Mouse (Mus musculus) CH12.LX (cell line): ENCODE data around the gene Pick1. TPM values are rescaled to one million over a fixed set of nuclear protein-coding genes. Genes with fewer than 3 reads are reported as not detected.

Experiments used
- DNase-seq: peaks from one replicate; pipeline ENCODE4 v3.0.0-alpha.2; 2013; ENCODE audit errors: extremely low read depth
- H3K27ac ChIP-seq: 2 replicates; pipeline ENCODE4 v1.5.1; 2012; ENCODE audit warnings: low read depth, mild to moderate bottlenecking, control low read depth, moderate library complexity; ENCODE audit not compliant: insufficient read depth
- H3K27me3 ChIP-seq: replicated peaks from 2 replicates; pipeline ENCODE3; 2012; ENCODE audit warnings: inconsistent platforms
- H3K36me3 ChIP-seq, 2 experiments: replicated peaks in 1 of 2; 2 replicates each; pipeline versions ENCODE3 to v1.6.1; 2012; ENCODE audit warnings: inconsistent platforms in 1 of 2, low read length in 1 of 2, mild to moderate bottlenecking in 1 of 2, mixed read lengths in 1 of 2, moderate library complexity in 1 of 2; ENCODE audit not compliant: control insufficient read depth in 1 of 2, insufficient read depth in 1 of 2
- H3K4me1 ChIP-seq, 2 experiments: 2 replicates each; pipeline ENCODE4 v1.6.1; 2012; ENCODE audit warnings: inconsistent platforms in 1 of 2, moderate library complexity in 1 of 2; ENCODE audit not compliant: insufficient read depth in 2 of 2, control insufficient read depth in 1 of 2
- H3K4me2 ChIP-seq: 2 replicates; pipeline ENCODE4 v1.6.1; 2012; ENCODE audit warnings: low read depth, mild to moderate bottlenecking, control low read depth; ENCODE audit not compliant: poor library complexity, insufficient read depth, severe bottlenecking
- H3K4me3 ChIP-seq, 3 experiments: fragments of 150-350 bp in 1 of 3; sonication (generic) in 1 of 3; replicated peaks in 1 of 3; 2 replicates each; pipeline versions ENCODE3 to v1.5.1; 2011 to 2012; ENCODE audit warnings: low read depth in 2 of 3, low read length in 2 of 3, mild to moderate bottlenecking in 2 of 3, moderate library complexity in 2 of 3, control low read depth in 1 of 3, improper control_type of control experiment in 1 of 3, inconsistent platforms in 1 of 3, mixed read lengths in 1 of 3; ENCODE audit not compliant: poor library complexity in 1 of 3
- H3K79me2 ChIP-seq: replicated peaks from 2 replicates; pipeline ENCODE4 v1.6.1; 2012; ENCODE audit warnings: mild to moderate bottlenecking, moderate library complexity; ENCODE audit not compliant: control insufficient read depth, poor library complexity, insufficient read depth, severe bottlenecking; ENCODE audit errors: extremely low read depth
- H3K9ac ChIP-seq: 2 replicates; pipeline ENCODE4 v1.6.1; 2012; ENCODE audit warnings: low read depth, mild to moderate bottlenecking, control low read depth, moderate library complexity; ENCODE audit not compliant: insufficient read depth
- H3K9me3 ChIP-seq: replicated peaks from 2 replicates; pipeline ENCODE3; 2012; ENCODE audit warnings: low read length, inconsistent platforms, mixed read lengths
- BHLHE40 ChIP-seq: IDR thresholded peaks from 2 replicates; pipeline ENCODE4 v1.6.1; 2011; ENCODE audit warnings: mild to moderate bottlenecking, low read depth, low read length, improper control_type of control experiment
- EP300 ChIP-seq: IDR thresholded peaks from 2 replicates; pipeline ENCODE4 v1.6.1; 2011; ENCODE audit warnings: low read length, improper control_type of control experiment
- ETS1 ChIP-seq: conservative IDR thresholded peaks from 2 replicates; pipeline ENCODE4 v1.6.1; 2012; ENCODE audit warnings: low read depth, mild to moderate bottlenecking, inconsistent platforms, low read length, improper control_type of control experiment, moderate library complexity
- HCFC1 ChIP-seq: IDR thresholded peaks from 2 replicates; pipeline ENCODE4 v1.6.1; 2012; ENCODE audit warnings: low read depth, mild to moderate bottlenecking, inconsistent platforms, low read length, improper control_type of control experiment
- IRF4 ChIP-seq: IDR thresholded peaks from 2 replicates; pipeline ENCODE4 v1.6.1; 2014; ENCODE audit warnings: low read depth, mild to moderate bottlenecking, inconsistent platforms, low read length, improper control_type of control experiment
- KAT2A ChIP-seq: IDR thresholded peaks from 2 replicates; pipeline ENCODE4 v1.6.1; 2012; ENCODE audit warnings: low read length, improper control_type of control experiment, inconsistent platforms; ENCODE audit not compliant: insufficient replicate concordance
- MAFK ChIP-seq: IDR thresholded peaks from 2 replicates; pipeline ENCODE4 v1.6.1; 2011; ENCODE audit warnings: low read length, improper control_type of control experiment; ENCODE audit not compliant: insufficient replicate concordance
- MEF2A ChIP-seq: IDR thresholded peaks from 2 replicates; pipeline ENCODE4 v1.6.1; 2014; ENCODE audit warnings: low read depth, mild to moderate bottlenecking, inconsistent platforms, low read length, improper control_type of control experiment, borderline replicate concordance
- MXI1 ChIP-seq: IDR thresholded peaks from 2 replicates; pipeline ENCODE4 v1.6.1; 2011; ENCODE audit warnings: mild to moderate bottlenecking, low read depth, low read length, improper control_type of control experiment
- NRF1 ChIP-seq: IDR thresholded peaks from 2 replicates; pipeline ENCODE4 v1.6.1; 2014; ENCODE audit warnings: low read depth, mild to moderate bottlenecking, inconsistent platforms, low read length, improper control_type of control experiment, moderate library complexity
- PAX5 ChIP-seq: IDR thresholded peaks from 2 replicates; pipeline ENCODE4 v1.6.1; 2012; ENCODE audit warnings: low read length, inconsistent platforms, mixed read lengths
- POLR2A ChIP-seq: IDR thresholded peaks from 2 replicates; pipeline ENCODE4 v1.6.1; 2011; ENCODE audit warnings: low read depth, mild to moderate bottlenecking, improper control_type of control experiment, low read length
- RCOR1 ChIP-seq: conservative IDR thresholded peaks from 2 replicates; pipeline ENCODE4 v1.6.1; 2012; ENCODE audit warnings: low read depth, mild to moderate bottlenecking, inconsistent platforms, low read length, improper control_type of control experiment
- SIN3A ChIP-seq: IDR thresholded peaks from 2 replicates; pipeline ENCODE4 v1.6.1; 2012; ENCODE audit warnings: low read length, improper control_type of control experiment, inconsistent platforms
- SMC3 ChIP-seq: IDR thresholded peaks from 2 replicates; pipeline ENCODE4 v1.6.1; 2011; ENCODE audit warnings: low read depth, low read length, improper control_type of control experiment
- USF2 ChIP-seq: conservative IDR thresholded peaks from 2 replicates; pipeline ENCODE4 v1.6.1; 2011; ENCODE audit warnings: low read depth, low read length, improper control_type of control experiment
- ZC3H11A ChIP-seq: IDR thresholded peaks from 2 replicates; pipeline ENCODE4 v1.6.1; 2012; ENCODE audit warnings: low read depth, mild to moderate bottlenecking, inconsistent platforms, low read length, improper control_type of control experiment
- ZMIZ1 ChIP-seq: IDR thresholded peaks from 2 replicates; pipeline ENCODE4 v1.6.1; 2012; ENCODE audit warnings: low read depth, mild to moderate bottlenecking, inconsistent platforms, low read length, improper control_type of control experiment
- dilution Hi-C: fragments of 300-500 bp; cut with MboI; formaldehyde crosslinking; loops from 2 replicates; pipeline ENCODE4 v1.14.3; 2020; ENCODE audit warnings: low sequenced_read_pairs; ENCODE audit not compliant: extremely low pct_unique_long_range_greater_than_20kb, extremely low pct_ligation_motif_present
- in situ Hi-C: fragments of 300-500 bp; cut with MboI; formaldehyde crosslinking; loops from 3 replicates; pipeline ENCODE4 v1.14.3; 2019; ENCODE audit warnings: low sequenced_read_pairs, low pct_ligation_motif_present, low pct_unique_long_range_greater_than_20kb, mixed read lengths
- polyA plus RNA-seq: library from polyadenylated mRNA; unstranded; fragments of >175 nt; gene quantifications from 2 replicates; pipeline ENCODE4 v1.2.1, GENCODE M21; 2012; ENCODE audit warnings: low read depth; ENCODE audit not compliant: insufficient read length
- total RNA-seq, 2 experiments: library from RNA; depleted of rRNA; stranded (reverse); fragments of 300-350 nt in 1 of 2; fragments of >200 nt in 1 of 2; gene quantifications; 2 replicates each; pipeline ENCODE4 v1.2.3; 2012 to 2014

The Pick1 gene
- total and polyA plus RNA-seq, 3 experiments = 13.9 to 23.4 (median 14.9) TPM

- Histone ChIP-seq H3K4me2 (no peak overlapping the region), H3K27ac (no peak overlapping the region), H3K9me3 (peaks cover 4% of the 10 kb centered on the region), H3K9ac (no peak overlapping the region), H3K4me1 (no peaks in the 10 kb centered on the region), H3K4me3 (no peak overlapping the region)
- dilution Hi-C loops = no loop called here
- TF ChIP-seq ZMIZ1 (no peak), KAT2A (no peak), BHLHE40 (no peak), EP300 (no peak), ETS1 (no peak), MEF2A (no peak), RCOR1 (no peak), USF2 (no peak), IRF4 (no peak), MXI1 (no peak), MAFK (no peak), NRF1 (no peak), HCFC1 (no peak)
- TF ChIP-seq, all 38 proteins: peak for 0
- no peaks in the 10 kb centered on the region for H3K36me3 ChIP-seq
- no peak for DNase-seq
- H3K27me3 ChIP-seq = peaks cover 30% of the 10 kb centered on the region
- H3K79me2 ChIP-seq = no peaks in the 10 kb centered on the region
- in situ Hi-C loops = no loop called here
Observed at GRCm38 (mm10) chr15:79194048-79194447, 34.9 kb upstream of the Pick1 start.

GRCm38 (mm10) chr15:79194946-79195345, 34.0 kb upstream of the Pick1 start:
- Histone ChIP-seq H3K27ac (no peak overlapping the region), H3K4me1 (peaks cover 3 to 6% of the 10 kb centered on the region in 2 experiments; a peak in 2 of 4 replicates), H3K79me2 (no peaks in the 10 kb centered on the region), H3K9me3 (peaks cover 4% of the 10 kb centered on the region), H3K9ac (no peak overlapping the region), H3K4me3 (no peak overlapping the region), H3K36me3 (no peaks in the 10 kb centered on the region), H3K4me2 (no peak overlapping the region), H3K27me3 (peaks cover 33% of the 10 kb centered on the region)
- no peak for DNase-seq
- in situ Hi-C loops (no loop called here), dilution Hi-C loops (no loop called here)
- TF ChIP-seq KAT2A = no peak

- Histone ChIP-seq H3K9me3 (peaks cover 4% of the 10 kb centered on the region), H3K36me3 (no peaks in the 10 kb centered on the region), H3K4me1 (peaks cover 3 to 6% of the 10 kb centered on the region in 2 experiments; a peak in 2 of 4 replicates), H3K79me2 (no peaks in the 10 kb centered on the region), H3K9ac (no peak overlapping the region), H3K4me3 (no peak overlapping the region), H3K27ac (no peak overlapping the region), H3K4me2 (no peak overlapping the region), H3K27me3 (peaks cover 33% of the 10 kb centered on the region)
- DNase-seq = no peak
- in situ Hi-C loops (no loop called here), dilution Hi-C loops (no loop called here)
- TF ChIP-seq PAX5 (no peak), POLR2A (no peak), RCOR1 (no peak), ZC3H11A (no peak), SIN3A (no peak), ZMIZ1 (no peak), SMC3 (no peak), USF2 (no peak), ETS1 (no peak)
Observed at GRCm38 (mm10) chr15:79195492-79195891, 33.5 kb upstream of the Pick1 start.
